Mouse (Mus musculus) cortical plate, adult 2 months (tissue): Measurements from ENCODE around the gene Nrp1.

Source experiments
- CTCF ChIP-seq: fragments of 200-500 bp; IDR thresholded peaks from 2 replicates; pipeline ENCODE4 v1.5.1; 2011; ENCODE audit warnings: mild to moderate bottlenecking, control low read depth, low read length; ENCODE audit not compliant: insufficient read depth; ENCODE audit errors: extremely low read depth
- POLR2A ChIP-seq: fragments of 200-500 bp; IDR thresholded peaks from 2 replicates; pipeline ENCODE4 v1.6.1; 2011; ENCODE audit warnings: mild to moderate bottlenecking, low read length, control low read depth; ENCODE audit not compliant: insufficient read depth; ENCODE audit errors: extremely low read depth

DNA sequence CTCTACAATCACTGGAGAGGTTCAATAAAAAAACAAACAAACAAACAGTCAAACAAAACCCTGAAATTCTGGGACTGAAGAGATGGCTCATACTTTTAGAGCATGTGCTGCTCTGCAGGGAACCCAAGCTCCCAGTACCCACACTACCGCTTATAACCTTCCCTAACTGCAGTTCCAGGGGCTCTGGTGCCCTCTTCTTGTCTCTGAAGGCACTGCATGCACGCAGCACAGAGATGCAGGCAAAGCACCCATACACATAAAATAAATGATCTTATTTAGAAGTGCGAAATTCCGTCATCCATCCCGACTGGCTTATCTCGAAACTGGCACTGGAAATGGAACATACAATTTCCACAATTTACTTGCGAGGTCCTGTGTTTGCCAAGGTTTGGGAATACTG is 165.4 kb downstream of the Nrp1 start:
- TF ChIP-seq CTCF (peak; percentile 18; the same call in 1 of the 2 replicates), POLR2A (no peak)
